Mouse (Mus musculus) frontal cortex, adult (tissue): ENCODE results near the gene Pcyt1b.

Source experiments
- ATAC-seq: cut with Nextera tagmentation; 2 replicates; pipeline ENCODE4 v1.9.2; 2017; ENCODE audit warnings: mild to moderate bottlenecking, moderate library complexity, mixed read lengths; ENCODE audit not compliant: low TSS enrichment

The Pcyt1b gene

GRCm38 (mm10) chrX:93654218-93655002 is at the start of gene Pcyt1b:
Gene Pcyt1b (plus strand): TSS chrX:93654863.
- no peak for ATAC-seq

DNA sequence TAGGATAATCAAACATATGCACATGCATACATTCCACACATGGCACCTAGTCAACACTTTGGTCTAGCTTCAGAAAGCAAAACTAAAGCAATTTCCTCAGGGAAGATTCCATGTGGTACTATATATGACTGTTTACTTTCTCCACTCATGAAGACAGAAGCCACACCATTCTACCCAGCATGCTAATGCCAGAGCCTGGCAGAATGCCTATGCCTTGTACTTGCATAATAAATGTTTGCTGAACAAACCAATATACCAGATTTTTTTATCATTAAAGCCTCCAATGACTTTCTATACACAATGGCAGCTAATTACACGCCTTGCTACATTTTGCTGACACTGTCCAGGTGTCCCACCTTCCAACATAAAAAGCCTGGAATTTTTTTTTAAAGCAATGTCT is 24.4 kb upstream of the Pcyt1b start:
- ATAC-seq = no peak

GRCm38 (mm10) chrX:93631657-93632449 is 22.8 kb upstream of the Pcyt1b start, which contains the start of gene Pola1:
Gene Pola1 (minus strand): TSS chrX:93632155.
- ATAC-seq = peak; percentile 99

DNA sequence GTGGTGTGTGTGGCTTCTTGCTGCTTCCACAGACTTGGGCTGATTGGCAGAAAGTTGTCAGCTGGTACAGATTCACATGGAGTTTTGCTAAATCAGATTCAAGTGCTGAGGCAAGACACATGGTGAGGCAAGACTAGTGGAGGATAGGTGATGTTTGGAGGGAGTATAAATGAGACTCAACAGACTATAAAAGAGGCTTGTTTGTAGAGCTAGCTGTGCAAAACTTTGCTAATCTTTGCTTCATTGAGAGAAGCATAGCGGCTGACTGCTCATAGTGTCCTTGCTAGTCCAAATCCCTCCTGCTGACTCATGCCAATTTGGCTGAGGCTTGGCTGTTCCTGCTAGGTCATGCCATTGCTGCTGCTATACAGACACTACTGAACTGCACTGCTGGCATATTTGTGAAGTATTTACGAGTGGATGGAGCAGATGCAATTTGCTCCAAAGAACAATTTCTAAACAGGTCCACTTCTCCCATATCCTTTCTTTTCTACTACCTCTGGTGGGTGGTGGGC is 19.7 kb upstream of the Pcyt1b start:
- ATAC-seq = no peak

- ATAC-seq = no peak
These were observed 11.1 kb upstream of the Pcyt1b start for GRCm38 (mm10) chrX:93643600-93643999.

GRCm38 (mm10) chrX:93644022-93644421 is 10.6 kb upstream of the Pcyt1b start:
- no peak for ATAC-seq

DNA sequence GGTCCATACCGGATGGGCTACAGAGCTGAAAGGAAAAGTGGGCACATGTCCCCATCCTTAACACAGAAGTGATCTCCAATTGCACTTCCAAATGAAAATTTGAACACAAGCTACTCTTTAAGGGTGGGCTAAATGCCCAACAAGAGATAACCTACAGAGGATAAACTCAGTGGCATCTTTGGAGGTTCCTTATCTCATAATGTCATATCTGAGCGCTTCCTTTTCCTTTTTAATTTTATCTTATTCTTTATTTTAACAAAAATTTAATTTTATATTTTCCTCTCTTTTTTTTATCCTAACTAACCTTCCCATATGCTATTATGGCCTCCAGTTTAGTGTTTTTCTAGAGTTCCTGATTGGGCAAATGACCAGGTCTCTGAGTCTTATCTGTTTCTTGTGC is 3.9 kb upstream of the Pcyt1b start:
- no peak for ATAC-seq

- ATAC-seq = no peak
These were observed 490 bp downstream of the Pcyt1b start for GRCm38 (mm10) chrX:93655153-93655552.

DNA sequence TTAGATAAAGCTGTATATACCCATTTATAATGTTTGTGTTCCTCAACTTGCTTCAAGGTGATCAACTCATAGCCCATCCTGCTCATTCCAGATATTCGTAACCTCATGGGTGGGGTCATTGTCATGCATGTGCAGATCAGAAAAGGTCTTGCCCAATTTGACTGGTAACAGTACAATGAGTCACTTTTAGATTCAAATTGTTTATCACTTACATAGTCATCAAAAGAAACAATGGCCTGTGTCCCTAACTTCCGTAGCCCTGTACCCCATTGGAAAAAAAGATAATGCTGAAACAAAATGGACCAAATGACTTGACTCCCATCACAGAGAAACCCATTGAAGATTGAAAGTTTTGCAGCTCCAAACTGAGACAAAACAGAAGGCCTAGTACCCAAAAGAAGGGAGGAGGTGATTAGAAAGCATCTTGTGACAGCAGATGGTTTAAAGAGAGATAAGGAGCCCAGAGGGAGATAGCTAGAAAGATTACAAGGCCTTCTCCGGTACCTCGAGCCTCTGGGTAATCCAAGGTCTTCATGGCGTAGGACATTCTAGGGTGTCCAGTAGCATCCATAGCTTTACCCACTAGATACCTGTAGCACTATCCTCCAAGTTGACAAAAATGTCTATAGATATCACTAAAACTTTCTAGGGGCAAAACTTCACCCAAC is 9.4 kb downstream of the Pcyt1b start:
- no peak for ATAC-seq

- no peak for ATAC-seq
These were observed 10.1 kb downstream of the Pcyt1b start for GRCm38 (mm10) chrX:93664787-93665186.

DNA sequence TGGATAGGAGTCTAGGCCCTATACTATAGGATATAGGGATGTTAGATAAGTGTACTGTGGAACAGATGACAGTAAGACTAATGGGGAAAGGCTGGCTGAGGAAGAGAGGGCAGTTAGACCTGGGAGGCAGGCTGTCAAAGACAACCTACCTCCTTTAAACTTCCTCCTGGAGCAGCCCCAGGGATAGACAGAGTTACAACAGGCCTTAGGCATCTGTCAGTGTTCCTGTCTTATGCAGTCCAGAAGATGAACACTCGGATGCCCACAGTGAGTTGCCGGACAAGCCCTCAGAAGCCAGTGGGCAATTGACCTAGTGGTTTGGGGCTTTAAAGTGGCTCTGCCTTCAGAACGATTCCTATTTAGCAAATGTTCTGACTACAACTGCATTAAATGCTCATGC is 19.8 kb downstream of the Pcyt1b start:
- peak; percentile 21; the same call in 1 of the 2 replicates for ATAC-seq

GRCm38 (mm10) chrX:93674836-93675795 is 20.5 kb downstream of the Pcyt1b start:
- ATAC-seq = peak; percentile 98

GRCm38 (mm10) chrX:93676228-93676627 is 21.6 kb downstream of the Pcyt1b start:
- ATAC-seq = no peak

DNA sequence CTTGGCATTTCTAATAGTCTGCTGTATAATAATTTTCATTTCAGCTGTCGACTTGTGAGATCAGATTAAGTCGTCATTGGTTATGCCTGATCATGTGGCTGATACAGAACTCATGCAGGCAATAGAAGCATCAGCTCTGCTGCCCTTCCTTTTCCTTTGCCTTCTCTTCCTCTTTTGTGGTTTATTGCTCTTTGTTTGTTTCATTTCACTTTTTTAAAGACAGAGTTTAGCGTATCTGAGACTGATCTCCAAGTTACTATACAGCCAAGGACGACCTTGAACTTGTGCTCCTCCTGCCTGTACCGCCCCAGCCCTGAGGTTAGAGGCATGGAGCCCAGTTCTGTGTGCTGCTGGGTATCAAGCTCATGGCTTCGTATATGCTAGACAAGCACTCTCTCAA is 34.6 kb downstream of the Pcyt1b start:
- ATAC-seq = no peak

DNA sequence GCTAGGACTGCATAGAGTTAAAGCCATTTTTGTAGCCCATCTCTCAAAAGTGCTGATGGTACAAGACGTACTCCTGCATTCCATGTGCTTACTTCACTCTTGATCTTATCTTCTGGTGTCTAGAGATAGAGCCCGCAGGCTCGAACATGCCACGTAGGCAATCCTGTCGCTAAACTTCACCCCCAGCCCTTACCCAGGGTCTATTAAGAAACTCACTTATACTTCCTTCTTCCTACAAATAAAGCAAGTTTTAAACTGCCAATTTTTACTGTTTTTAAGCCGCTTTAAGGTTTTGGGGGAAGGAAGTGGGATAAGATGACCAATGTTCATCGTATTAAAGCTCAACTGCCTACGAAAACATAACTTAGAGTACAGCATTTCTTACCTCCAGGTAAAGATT is 36.0 kb downstream of the Pcyt1b start:
- no peak for ATAC-seq

DNA sequence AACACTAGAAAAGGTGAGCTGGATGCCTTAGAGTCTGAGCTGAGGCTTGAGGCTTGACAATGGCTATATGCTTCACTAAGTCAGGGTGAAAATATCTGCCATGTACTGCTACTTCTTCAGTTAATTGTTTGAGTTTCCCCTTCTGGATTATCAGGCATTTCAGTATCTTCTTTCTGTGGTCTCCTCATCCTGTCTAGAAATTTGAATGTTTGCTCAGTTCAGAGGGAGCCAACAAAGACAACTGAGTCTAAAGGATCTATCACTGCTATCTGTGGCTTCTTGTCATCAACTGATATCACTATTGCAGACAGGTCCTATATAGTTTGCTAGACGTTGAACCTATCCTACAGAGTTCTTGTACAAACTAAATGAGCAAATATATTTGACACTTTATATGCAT is 42.9 kb downstream of the Pcyt1b start:
- no peak for ATAC-seq

- peak; percentile 99 for ATAC-seq
These were observed 46.0 kb downstream of the Pcyt1b start for GRCm38 (mm10) chrX:93700528-93701225.

DNA sequence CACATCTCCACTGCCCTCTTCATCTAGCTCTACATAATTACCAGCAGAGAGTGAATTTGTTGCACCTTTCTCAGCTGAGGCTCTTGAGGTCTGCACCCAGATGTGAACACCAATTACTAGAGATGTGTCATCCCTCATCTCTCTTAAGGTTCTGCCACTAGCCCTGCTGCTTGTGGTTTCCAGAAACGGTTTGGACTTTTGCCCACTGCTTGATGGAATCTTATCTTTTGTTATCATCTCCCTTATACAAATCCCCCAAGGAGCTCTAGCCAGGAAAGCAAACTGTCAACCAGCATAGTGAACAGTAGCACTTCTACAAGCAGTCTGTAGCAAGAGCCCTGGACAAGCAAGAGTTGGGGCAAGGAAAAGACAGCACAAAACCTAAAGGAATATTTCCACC is 57.9 kb downstream of the Pcyt1b start:
- no peak for ATAC-seq

DNA sequence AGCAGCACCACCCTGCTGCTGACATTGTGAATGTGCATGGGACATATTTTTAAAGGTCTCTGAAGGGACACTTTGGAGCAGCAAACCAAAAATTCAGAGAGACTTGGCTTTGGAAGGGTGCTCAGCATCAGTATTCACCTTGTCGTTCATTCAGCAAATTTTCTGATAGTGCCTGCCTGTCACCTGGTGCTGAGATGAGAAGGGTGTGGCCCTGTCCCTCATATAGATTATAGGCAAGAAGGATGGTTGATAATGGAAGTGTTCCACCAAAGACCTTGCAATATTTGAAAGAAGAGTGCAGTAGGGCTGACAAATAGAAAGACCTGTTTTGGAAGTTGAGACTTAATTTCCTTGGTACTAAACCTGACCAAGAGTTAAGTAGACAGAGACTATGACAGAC is 74.9 kb downstream of the Pcyt1b start:
- ATAC-seq = no peak

DNA sequence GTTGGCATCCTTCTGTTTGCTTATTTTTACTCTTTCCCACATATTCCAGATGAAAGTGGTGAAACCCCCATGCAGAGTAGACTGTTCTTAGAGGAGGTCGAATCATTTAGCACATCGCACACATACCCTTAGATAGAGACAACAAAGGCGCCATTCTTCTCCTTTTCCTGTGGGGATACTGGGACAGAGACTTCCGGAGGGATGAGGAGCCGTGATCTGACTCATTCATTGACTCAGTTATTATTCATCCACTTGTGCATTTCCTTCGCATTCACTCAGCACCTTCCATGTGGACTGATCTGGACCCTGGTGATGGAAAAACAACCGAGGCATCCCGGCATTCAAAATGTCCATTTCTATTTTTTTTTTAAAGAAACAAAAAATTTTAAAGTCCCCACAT is 76.2 kb downstream of the Pcyt1b start:
- ATAC-seq = no peak
